Mouse (Mus musculus) urinary bladder, adult 18-20 months (tissue): ENCODE results near the gene Plcl1.

Source experiments
- DNase-seq, 2 experiments: peaks; one replicate each; pipeline ENCODE4 v3.0.0; 2022; ENCODE audit warnings: low spot score in 2 of 2, mixed read lengths in 2 of 2

Plcl1 gene

GRCm38 (mm10) chr1:55525100-55525499, 119.4 kb downstream of the Plcl1 start:
- DNase-seq = no peak

GRCm38 (mm10) chr1:55525748-55526147, 120.0 kb downstream of the Plcl1 start:
- no peak for DNase-seq

- peak in 1 of 2 experiments; percentile 10 for DNase-seq
Observed at GRCm38 (mm10) chr1:55528547-55529304, 123.0 kb downstream of the Plcl1 start.

- DNase-seq = peak in 1 of 2 experiments; percentile 10
Observed at GRCm38 (mm10) chr1:55533823-55534222, 128.1 kb downstream of the Plcl1 start.

DNA sequence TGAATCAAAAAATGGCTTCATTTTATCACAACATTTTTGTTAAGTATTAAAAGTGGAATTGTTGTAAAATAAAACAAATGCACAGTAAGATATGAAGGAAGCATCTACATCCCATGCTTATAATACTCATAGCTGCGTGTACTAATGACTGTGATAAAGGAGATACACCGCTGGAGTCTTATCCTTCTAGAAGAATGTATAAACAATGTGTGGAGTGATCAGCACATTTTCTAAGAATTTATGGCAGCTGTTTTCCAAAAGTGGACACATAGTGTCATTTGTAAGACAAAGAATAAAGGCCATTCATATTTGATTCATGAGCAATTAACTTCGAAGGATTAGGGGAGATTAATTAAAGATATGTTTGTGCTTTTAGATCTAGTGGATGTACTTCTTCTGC, 148.7 kb downstream of the Plcl1 start:
- DNase-seq = no peak

DNA sequence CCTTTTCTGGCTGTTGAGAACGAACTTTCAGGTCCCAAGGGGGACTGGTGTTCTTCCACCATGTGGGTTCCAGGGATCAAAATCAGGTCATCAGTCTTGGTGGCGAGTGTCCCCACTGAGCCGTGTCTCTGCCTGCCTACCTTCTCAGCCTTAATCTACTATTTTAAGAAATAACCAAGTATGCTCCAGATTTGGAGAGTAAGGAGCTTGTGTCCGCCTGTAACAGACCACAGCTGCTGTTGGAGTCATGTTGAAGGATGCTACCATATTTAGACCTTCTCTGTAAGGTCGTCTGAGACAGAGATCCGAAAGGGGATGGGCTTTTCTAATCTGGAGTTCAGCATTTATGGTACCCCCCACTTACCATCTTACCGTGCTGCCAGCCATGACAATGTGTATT, 152.2 kb downstream of the Plcl1 start:
- DNase-seq = no peak

DNA sequence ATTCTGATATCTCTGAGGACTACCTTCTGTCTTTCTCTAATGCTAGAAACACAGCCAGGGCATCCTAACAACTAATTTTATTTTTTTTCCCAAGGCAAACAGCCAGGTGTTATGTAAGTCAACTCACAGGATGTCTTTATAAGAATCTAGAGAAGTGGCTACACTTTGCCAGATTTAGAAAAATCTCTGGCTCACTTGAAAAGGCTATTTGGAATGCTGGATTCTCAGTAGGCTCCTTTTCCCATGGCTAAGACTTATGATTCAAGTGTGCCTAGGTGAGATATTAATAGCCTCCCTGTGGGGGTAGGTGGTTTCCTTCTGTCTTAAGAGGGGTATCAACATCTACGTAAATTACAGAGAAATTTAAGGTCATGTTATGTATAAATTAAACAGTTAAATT, 152.7 kb downstream of the Plcl1 start:
- DNase-seq = no peak

DNA sequence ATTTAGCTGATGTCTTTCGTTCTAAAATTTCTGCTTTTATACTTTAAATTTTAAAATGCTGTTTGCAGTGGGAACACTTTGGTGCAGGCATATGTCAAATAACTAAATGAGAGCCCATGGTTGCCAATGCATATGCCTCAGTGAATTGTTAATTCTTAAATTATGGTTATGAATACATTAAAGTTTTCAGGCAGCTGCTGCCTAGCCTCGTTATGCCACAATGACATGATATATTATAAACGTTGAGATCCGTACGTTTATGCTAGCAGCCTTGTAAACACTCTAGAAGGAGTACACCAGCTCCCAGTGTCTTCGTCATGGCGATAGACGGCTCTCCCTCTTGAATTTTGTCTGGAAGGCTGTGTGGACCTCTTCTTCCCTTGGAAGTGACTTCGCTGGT, 154.3 kb downstream of the Plcl1 start:
- no peak for DNase-seq

- no peak for DNase-seq
Observed at GRCm38 (mm10) chr1:55565933-55566332, 160.2 kb downstream of the Plcl1 start.

GRCm38 (mm10) chr1:55567801-55568360, 162.2 kb downstream of the Plcl1 start:
- DNase-seq = no peak

- no peak for DNase-seq
Observed at GRCm38 (mm10) chr1:55570225-55570624, 164.5 kb downstream of the Plcl1 start.

DNA sequence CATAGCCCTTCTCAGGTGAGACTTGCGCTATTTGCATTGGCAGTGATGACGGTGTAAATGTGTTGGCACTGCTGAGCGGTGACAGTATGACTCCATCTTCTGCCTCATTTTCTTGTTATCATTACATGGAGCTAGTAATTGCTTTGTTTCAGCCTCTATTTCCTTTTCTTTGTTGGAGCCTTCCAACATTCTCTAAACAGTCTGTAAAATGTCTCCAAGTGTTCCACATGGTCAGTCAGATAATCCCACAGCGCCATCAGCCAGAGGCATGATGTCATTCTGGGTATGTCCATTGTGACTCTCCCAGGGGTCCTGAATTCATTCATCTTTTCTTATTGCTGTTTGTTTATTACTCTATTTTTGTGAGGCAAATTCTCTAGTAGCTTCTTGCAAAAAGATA, 165.7 kb downstream of the Plcl1 start:
- no peak for DNase-seq

DNA sequence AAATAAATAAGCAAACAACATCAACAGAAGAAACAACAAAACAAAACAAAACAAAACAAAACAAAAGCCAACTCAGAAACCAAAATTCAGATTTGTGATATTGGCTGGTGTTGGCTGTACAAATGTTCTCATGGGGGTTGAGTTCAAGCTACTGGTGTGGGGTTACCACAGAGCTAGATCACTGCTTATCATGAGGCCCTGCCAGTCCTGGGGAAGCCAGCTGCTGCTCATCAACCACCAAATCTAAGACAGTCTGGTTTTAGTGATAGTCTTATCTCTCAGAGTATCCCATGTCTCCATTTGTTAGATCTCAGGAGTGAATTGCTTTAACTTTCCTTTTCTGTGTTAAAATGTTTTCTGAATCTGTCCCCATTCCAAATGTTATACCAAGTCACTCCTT, 166.5 kb downstream of the Plcl1 start:
- DNase-seq = no peak

GRCm38 (mm10) chr1:55572664-55573063, 166.9 kb downstream of the Plcl1 start:
- DNase-seq = no peak

GRCm38 (mm10) chr1:55575916-55576315, 170.2 kb downstream of the Plcl1 start:
- peak in 1 of 2 experiments; percentile 50 for DNase-seq

DNA sequence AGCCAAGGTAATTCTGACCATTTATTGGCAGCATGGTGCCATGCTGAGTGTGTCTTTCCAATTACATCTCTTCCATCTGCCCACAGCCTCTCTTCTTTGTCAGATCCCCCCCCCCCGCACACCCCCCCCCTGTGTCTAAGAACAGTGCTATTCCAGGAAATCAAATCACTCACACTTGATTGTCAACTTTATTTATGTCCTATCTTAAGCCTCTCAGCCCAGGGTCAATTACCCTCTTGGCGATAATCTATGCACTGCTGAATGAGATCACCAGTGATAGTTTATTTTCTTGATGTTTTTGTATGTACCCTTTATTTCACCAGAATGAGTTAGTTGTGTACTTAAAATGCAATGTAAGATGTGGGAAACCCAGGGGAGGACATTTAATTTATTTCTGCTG, 176.0 kb downstream of the Plcl1 start:
- no peak for DNase-seq

DNA sequence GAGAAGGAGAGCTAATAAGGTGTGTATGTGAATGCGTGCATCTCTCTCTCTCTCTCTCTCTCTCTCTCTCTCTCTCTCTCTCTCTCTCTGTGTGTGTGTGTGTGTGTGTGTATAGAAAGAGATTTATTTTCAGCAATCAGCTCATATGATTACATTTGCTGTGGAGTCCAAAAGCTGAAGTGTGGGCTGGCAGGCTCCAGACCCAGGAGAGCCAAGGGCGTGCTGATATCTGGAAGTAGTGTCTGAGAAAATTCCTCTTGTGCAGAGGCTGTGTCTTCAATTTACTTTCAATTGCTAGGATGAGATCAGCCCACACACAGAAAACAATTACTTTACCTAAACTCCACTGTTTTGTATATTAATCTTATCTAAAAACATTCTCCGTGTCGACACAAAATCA, 179.7 kb downstream of the Plcl1 start:
- peak in 1 of 2 experiments; percentile 3 for DNase-seq

- no peak for DNase-seq
Observed at GRCm38 (mm10) chr1:55588090-55588489, 182.4 kb downstream of the Plcl1 start.

DNA sequence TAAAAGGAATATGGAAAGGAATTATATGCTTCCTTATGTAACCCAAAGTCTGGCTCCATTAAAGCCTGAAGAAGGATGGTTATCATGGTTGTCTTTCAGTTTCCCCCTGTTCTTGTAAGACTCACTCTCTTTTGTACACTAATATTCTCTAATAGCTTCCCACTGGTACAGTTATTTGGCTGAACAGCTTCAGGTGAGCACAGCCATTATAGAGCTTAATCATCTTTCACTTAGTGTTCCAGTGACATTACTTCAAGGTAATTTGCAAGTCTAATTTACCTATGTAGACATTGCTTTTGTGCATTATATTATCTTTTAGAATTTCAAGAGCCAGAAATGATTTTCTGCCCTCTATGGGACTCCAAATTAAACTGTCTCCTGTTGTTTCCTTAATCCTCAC, 184.3 kb downstream of the Plcl1 start:
- no peak for DNase-seq

DNA sequence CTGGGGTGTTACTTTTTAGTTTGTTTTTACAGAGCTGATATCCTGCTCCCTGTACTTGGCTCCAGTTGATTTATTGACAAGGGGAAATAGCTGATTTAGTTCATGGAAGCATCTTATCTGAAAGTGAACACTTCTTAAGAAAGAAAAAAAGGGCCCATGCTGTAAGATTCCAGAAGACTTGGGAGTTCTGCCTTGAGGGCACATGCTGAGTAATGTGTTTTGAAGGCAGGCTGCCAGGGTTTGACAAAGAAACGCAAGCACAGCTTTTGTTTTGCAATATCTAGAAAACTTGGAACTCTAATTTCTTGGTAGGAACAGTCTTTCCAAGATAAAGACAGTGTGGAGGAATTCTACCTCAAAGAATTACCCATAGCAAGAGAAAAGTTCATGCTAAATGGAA, 194.8 kb downstream of the Plcl1 start:
- DNase-seq = peak in 1 of 2 experiments; percentile 15

GRCm38 (mm10) chr1:55604593-55604992, 198.9 kb downstream of the Plcl1 start:
- DNase-seq = no peak

GRCm38 (mm10) chr1:55605450-55605849, 199.7 kb downstream of the Plcl1 start:
- no peak for DNase-seq

DNA sequence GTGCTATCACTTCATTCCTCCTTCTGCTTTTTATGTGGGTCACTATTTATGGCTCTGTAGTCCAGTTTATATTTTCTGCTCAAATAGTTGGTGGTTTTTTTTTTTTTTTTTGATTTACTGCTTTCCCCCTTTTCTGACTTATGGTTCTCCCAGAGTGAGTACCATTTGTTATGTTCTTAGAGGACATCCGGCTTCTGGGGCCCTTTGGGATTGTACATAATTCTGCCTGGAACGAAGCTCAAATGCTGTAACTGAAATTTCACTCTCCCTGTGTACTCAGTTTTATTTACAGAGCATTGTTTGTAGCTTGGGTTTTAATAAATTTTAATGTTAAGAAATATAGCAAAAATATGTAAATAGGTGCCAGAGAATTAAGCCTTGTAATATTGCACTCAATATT, 200.2 kb downstream of the Plcl1 start:
- no peak for DNase-seq

DNA sequence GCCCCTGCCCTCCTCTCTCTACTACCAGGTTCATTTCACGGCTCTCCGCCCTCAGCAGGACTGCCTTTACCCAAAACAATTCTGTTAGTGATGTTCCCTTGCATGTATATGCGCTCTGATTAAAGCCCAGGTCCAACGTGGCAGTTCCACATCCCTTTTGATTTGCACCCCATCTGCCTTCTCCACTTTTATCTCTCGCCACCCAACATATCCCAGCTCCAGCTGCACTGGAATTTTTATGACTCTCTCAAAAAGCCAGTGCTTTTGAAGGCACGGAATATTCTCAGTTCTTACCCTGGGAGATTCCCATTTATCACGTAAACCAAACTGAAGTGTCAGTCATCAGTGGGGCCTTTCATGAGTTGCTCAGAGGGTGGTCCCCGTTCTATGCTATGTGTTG, 200.7 kb downstream of the Plcl1 start:
- no peak for DNase-seq
